Comparison of ENCODE assay signal across 14 mouse cellular contexts in genomic region chr1:35095785-35096184, GRCm38 (mm10).
"Had no signal": no experiment of that assay in that cellular context is flagged by ENCODE, and none has a peak within 500 bp of the region (broad histone marks: within the 10 kb centered on the region; RNA-seq: fewer than 3 reads in every experiment).

No protein-coding gene starts in this region.

- H3K27ac ChIP-seq: kidney, postnatal 0 days; limb, embryonic 13.5 days; liver, embryonic 14.5 days; midbrain, embryonic 10.5 days had no signal

- H3K27me3 ChIP-seq: limb, embryonic 13.5 days had no signal

- H3K9me3 ChIP-seq: limb, embryonic 13.5 days; midbrain, embryonic 10.5 days had no signal

- H3K4me3 ChIP-seq: limb, embryonic 13.5 days; midbrain, embryonic 10.5 days had no signal

- H3K4me1 ChIP-seq: limb, embryonic 13.5 days had no signal

- H3K36me3 ChIP-seq: limb, embryonic 13.5 days; midbrain, embryonic 10.5 days had no signal

- DNase-seq: kidney, adult 9 months; kidney, postnatal 36 days; lung, adult 18-20 months; lung, postnatal 4 days; right cerebral cortex, postnatal 4 days; spleen, adult 18-20 months; thymus, adult 18-20 months; thymus, postnatal 25 days had no signal

- H3K4me2 ChIP-seq: limb, embryonic 13.5 days had no signal

- ATAC-seq: lung, postnatal 0 days; midbrain, embryonic 16.5 days had no signal

- H3K9ac ChIP-seq: limb, embryonic 13.5 days; liver, embryonic 14.5 days had no signal
